Mouse (Mus musculus): ENCODE data around the gene Taok2. TPM values are rescaled to one million over a fixed set of nuclear protein-coding genes. Genes with fewer than 3 reads are reported as not detected.

The Taok2 gene
- 17.4 and 18.3 TPM in 2 replicates for polyA plus RNA-seq (2015; fragmentation: Nextera tagmentation; extraction: Ambion mirVana)

DNA sequence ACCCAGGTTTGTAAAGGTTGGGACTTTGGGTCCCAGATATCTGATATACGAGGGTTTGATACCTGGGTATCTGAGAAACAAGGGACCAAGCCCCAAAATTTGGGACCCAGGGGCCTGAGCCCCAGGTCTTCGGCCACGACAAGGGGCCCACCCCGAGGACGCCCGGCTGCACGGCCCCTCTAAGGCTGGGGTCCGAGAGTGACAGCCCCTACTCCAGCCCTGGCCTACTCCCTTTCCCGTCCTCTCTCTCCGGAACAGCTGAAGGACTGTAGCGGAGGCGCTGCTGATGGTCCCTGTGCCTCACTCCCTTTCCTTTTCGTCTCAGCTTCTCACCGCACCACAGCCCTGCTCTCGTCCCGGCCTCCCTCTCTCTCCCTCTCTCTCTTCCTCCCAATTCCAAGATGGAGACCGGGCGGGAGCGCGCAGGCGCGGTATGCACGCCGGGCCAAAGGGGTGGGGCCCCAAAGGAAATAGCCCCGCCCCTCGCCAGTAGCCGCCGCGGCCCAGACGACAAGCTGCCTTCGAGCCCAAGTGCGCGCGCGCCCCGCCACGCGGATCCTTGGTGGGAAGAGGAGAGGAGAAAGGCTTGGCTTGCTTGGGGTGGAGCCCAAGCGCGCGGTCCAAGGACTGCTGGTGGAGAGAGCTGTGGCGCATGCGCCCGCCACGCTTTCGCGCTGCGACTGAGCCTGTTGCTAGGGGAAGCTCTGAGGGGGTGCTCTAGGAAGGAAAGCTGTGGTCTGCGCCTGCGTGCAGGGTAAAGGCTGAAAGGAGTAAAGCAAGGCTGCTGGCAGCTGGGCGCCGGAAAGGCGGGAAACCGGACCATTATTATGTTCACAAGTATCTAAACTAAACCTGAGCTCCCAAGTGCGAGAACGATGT is at the start of gene Taok2:
TSS of gene Taok2 (minus strand) at position 418 of the 879 bp plus-strand sequence.

DNA sequence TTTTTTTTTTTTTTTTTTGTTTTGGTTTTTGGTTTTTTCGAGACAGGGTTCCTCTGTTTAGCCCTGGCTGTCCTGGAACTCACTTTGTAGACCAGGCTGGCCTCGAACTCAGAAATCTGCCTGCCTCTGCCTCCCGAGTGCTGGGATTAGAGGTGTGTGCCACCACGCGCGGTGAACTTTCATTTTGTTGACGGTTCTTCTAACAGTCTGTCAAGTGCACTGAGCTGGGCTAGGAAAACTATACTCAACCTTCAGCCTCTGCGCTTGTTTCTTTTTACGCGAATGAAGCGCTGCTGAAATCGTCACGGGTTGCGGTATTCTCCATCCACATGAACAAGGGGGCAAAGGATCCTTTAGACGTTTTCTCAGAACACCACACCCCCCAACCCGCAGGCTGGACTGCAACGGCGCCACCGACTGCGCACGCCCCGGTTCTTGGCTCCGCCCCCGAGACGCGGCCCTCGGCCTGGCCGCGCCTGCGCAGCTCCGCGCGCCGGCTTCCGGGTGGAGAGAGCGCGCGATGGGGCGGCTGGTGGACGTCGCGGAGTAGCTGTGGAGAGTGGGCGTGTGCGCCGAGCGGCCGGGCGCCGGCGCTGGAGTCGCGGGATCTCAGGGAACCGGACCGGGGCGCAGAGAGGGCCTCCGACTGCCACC is 44.0 kb upstream of the Taok2 start, which contains the start of gene Kctd13:
TSS of gene Kctd13 (plus strand) at position 496 of the 654 bp plus-strand sequence.

DNA sequence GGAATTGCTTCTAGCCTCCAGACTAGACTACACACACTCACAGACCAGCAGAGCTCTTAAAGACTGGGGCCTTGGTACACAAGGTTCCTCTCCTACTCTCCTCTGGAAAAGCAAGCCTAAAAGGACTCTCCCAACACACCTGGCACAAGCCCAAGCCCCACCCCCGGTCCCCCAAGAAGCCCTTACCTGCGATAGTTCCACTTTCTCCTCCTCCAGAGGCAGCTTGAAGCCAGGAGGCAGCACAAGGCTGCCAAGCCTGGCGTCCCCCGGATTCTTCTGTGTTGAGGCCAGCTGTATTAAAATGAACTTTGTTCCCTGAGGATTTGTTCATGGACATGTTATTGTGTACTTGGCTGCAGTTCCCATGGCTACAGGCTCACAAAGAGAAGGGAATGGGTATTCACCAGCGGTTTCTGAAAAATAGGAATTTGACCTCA is 38.1 kb upstream of the Taok2 start, which contains the start of gene Tmem219:
TSS of gene Tmem219 (minus strand) at position 294 of the 437 bp plus-strand sequence.

DNA sequence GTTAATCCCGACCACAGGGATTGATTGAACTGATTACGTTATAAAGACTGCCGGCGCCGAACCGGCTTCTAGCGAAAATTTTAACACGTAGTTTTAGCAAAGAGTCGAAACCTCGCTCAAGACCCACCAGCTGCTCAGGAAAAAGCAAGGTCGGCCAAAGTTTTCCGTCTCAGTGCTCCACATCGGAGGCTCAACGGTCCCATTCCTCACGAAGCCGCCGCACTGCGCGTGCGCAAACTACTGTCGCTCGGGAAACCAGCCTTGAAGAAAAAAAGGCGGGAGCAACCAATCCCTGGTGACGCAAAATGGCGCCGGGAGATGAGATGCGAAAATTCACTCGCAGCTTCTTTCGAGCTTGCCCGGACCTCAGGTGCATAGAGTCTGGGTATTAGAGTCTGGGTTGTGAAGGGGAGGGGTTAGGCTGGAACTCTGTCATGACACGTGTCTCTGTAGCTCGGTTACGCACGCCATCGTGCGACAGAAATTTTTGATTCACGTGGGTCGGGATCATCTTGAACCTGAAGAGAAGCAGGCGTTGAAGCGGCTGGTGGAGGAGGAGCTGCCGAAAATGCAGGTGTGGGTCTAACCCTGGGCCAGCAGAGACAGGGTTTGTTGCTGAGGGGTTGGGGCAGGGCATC is 22.2 kb downstream of the Taok2 start, which contains the start of gene Ino80e:
TSS of gene Ino80e (minus strand) at position 231 of the 638 bp plus-strand sequence.

DNA sequence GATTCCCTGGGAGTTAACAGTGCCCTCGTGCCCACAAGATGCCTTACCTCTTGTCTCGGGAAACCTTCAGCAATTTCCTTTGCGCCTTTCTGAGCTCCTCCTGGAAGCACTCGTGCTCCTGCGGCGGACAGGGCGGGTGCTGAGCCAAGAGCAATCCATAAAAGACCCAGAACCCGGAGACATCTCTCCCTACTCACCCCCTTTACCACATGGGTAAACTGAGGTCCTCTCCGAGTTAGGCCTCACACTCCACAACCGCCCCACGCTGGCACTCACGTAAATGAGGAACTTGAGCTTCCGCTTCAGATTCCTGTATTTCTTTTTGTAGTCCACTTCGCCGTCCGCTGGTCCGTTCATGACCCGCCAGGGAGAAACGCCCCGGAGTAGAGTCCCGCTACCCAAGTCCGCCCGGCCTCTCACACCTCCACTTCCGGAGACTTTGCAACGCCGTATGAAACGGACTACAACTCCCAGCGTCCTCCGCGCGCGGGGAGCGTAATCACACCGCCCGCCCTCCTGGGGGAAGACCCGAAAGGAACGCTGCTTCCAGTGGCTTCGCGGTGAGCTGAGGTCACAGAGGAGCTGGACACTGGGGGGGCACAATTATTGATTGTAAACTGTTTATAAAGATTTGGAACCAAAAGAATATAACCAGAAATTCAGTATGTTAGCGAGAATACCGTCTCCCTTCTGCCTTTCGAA is 22.9 kb downstream of the Taok2 start, which contains the start of gene Hirip3:
TSS of gene Hirip3 (plus strand) at position 544 of the 702 bp plus-strand sequence.

DNA sequence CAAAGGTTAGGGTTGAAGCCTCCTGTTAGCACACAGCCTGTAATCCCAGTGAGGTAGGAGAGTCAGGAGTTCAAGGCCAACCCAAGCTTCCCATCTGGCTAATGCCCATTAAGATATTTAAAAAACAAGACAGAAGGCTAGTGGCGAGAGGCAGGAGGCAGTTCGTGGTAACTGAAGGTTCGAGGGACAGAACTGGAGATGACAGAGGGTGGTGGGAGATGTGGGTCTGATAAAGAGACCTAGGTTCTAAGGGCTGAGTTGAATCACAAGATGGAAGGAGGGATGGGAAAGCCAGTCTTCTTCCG is 37.4 kb downstream of the Taok2 start, which contains the start of gene Doc2a:
TSS of gene Doc2a (plus strand) at position 301 of the 305 bp plus-strand sequence.

DNA sequence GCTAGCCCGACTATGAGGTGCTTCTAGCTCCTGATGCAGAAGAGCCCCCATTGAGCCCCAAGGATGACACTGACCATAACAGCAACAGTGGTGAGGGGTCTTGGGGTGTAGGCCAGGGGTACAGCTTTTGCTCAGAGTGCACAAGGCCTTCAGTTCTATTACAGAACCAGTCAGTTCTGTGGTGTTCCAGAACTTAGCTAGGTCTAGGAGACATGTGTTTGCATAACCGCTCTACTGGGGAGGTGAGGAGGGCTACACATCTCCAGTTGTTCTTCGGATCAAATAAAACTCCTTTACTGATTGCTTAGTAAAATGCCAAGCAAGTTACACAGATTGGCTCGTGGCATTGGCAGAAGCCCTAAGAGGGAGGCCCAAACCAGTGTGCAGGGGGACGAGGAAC is 53.0 kb downstream of the Taok2 start, which contains the start of gene 4930451I11Rik:
TSS of gene 4930451I11Rik (minus strand) at position 101 of the 400 bp plus-strand sequence.

Other genes starting within 250 kb of the Taok2 start
- 17.4 and 21.8 TPM in 2 replicates for gene Sgf29, start 235.4 kb downstream of the Taok2 start, polyA plus RNA-seq (2015; fragmentation: Nextera tagmentation; extraction: Ambion mirVana)
- gene Sult1a1, start 208.3 kb downstream of the Taok2 start, polyA plus RNA-seq (2015; fragmentation: Nextera tagmentation; extraction: Ambion mirVana): 27.9 and 56.4 TPM in 2 replicates
- gene Bola2, start 189.3 kb downstream of the Taok2 start, polyA plus RNA-seq (2015; fragmentation: Nextera tagmentation; extraction: Ambion mirVana): 73.2 and 75.7 TPM in 2 replicates
- gene Slx1b, start 188.9 kb downstream of the Taok2 start, polyA plus RNA-seq (2015; fragmentation: Nextera tagmentation; extraction: Ambion mirVana): 3.7 and 5.2 TPM in 2 replicates
- 12.8 and 18.1 TPM in 2 replicates for gene Coro1a, start 176.9 kb downstream of the Taok2 start, polyA plus RNA-seq (2015; fragmentation: Nextera tagmentation; extraction: Ambion mirVana)
- 40.3 and 40.6 TPM in 2 replicates for gene Mapk3, start 125.1 kb downstream of the Taok2 start, polyA plus RNA-seq (2015; fragmentation: Nextera tagmentation; extraction: Ambion mirVana)
- gene Gdpd3, start 118.4 kb downstream of the Taok2 start, polyA plus RNA-seq (2015; fragmentation: Nextera tagmentation; extraction: Ambion mirVana): 1.2 and 2.3 TPM in 2 replicates
- gene Ypel3, start 107.7 kb downstream of the Taok2 start, polyA plus RNA-seq (2015; fragmentation: Nextera tagmentation; extraction: Ambion mirVana): 155 and 192 TPM in 2 replicates
- 0.15 and 0.27 TPM in 2 replicates for gene Tbx6, start 103.2 kb downstream of the Taok2 start, polyA plus RNA-seq (2015; fragmentation: Nextera tagmentation; extraction: Ambion mirVana)
- gene Ppp4c, start 92.2 kb downstream of the Taok2 start, polyA plus RNA-seq (2015; fragmentation: Nextera tagmentation; extraction: Ambion mirVana): 94.5 and 113 TPM in 2 replicates
- 1.6 and 1.8 TPM in 2 replicates for gene Fam57b, start 87.0 kb downstream of the Taok2 start, polyA plus RNA-seq (2015; fragmentation: Nextera tagmentation; extraction: Ambion mirVana)
- not detected in 2 replicates for gene 4930451I11Rik, start 53.1 kb downstream of the Taok2 start, polyA plus RNA-seq (2015; fragmentation: Nextera tagmentation; extraction: Ambion mirVana)
- 0.24 and 0.37 TPM in 2 replicates for gene Doc2a, start 37.3 kb downstream of the Taok2 start, polyA plus RNA-seq (2015; fragmentation: Nextera tagmentation; extraction: Ambion mirVana)
- 10.0 TPM in 2 replicates for gene Hirip3, start 22.7 kb downstream of the Taok2 start, polyA plus RNA-seq (2015; fragmentation: Nextera tagmentation; extraction: Ambion mirVana)
- 28.3 and 39.2 TPM in 2 replicates for gene Ino80e, start 22.3 kb downstream of the Taok2 start, polyA plus RNA-seq (2015; fragmentation: Nextera tagmentation; extraction: Ambion mirVana)
- gene Tmem219, start 38.2 kb upstream of the Taok2 start, polyA plus RNA-seq (2015; fragmentation: Nextera tagmentation; extraction: Ambion mirVana): 22.8 and 29.8 TPM in 2 replicates
- 6.0 and 7.1 TPM in 2 replicates for gene Kctd13, start 44.2 kb upstream of the Taok2 start, polyA plus RNA-seq (2015; fragmentation: Nextera tagmentation; extraction: Ambion mirVana)
- not detected in 2 replicates for gene Asphd1, start 64.9 kb upstream of the Taok2 start, polyA plus RNA-seq (2015; fragmentation: Nextera tagmentation; extraction: Ambion mirVana)
- 0.65 and 0.96 TPM in 2 replicates for gene Sez6l2, start 65.9 kb upstream of the Taok2 start, polyA plus RNA-seq (2015; fragmentation: Nextera tagmentation; extraction: Ambion mirVana)
- 45.2 and 57.4 TPM in 2 replicates for gene Cdipt, start 91.2 kb upstream of the Taok2 start, polyA plus RNA-seq (2015; fragmentation: Nextera tagmentation; extraction: Ambion mirVana)
- 1.2 and 1.6 TPM in 2 replicates for gene Cdiptos, start 91.4 kb upstream of the Taok2 start, polyA plus RNA-seq (2015; fragmentation: Nextera tagmentation; extraction: Ambion mirVana)
- gene Mvp, start 129.9 kb upstream of the Taok2 start, polyA plus RNA-seq (2015; fragmentation: Nextera tagmentation; extraction: Ambion mirVana): 13.8 and 18.8 TPM in 2 replicates
- gene Pagr1b, start 131.8 kb upstream of the Taok2 start, polyA plus RNA-seq (2015; fragmentation: Nextera tagmentation; extraction: Ambion mirVana): not detected in 2 replicates
- gene Pagr1a, start 132.6 kb upstream of the Taok2 start, polyA plus RNA-seq (2015; fragmentation: Nextera tagmentation; extraction: Ambion mirVana): 37.2 and 37.9 TPM in 2 replicates
- 9.2 and 17.4 TPM in 2 replicates for gene Gm42742, start 136.4 kb upstream of the Taok2 start, polyA plus RNA-seq (2015; fragmentation: Nextera tagmentation; extraction: Ambion mirVana)
- 3.0 and 4.0 TPM in 2 replicates for gene Prrt2, start 136.5 kb upstream of the Taok2 start, polyA plus RNA-seq (2015; fragmentation: Nextera tagmentation; extraction: Ambion mirVana)
- 21.3 and 26.0 TPM in 2 replicates for gene Maz, start 142.3 kb upstream of the Taok2 start, polyA plus RNA-seq (2015; fragmentation: Nextera tagmentation; extraction: Ambion mirVana)
- gene Kif22, start 157.8 kb upstream of the Taok2 start, polyA plus RNA-seq (2015; fragmentation: Nextera tagmentation; extraction: Ambion mirVana): 20.9 and 23.2 TPM in 2 replicates
- gene Zg16, start 202.6 kb upstream of the Taok2 start, polyA plus RNA-seq (2015; fragmentation: Nextera tagmentation; extraction: Ambion mirVana): not detected in 2 replicates
- 2.4 and 2.7 TPM in 2 replicates for gene AI467606, start 206.7 kb upstream of the Taok2 start, polyA plus RNA-seq (2015; fragmentation: Nextera tagmentation; extraction: Ambion mirVana)
- 5.4 and 5.8 TPM in 2 replicates for gene Qprt, start 237.5 kb upstream of the Taok2 start, polyA plus RNA-seq (2015; fragmentation: Nextera tagmentation; extraction: Ambion mirVana)